Mouse (Mus musculus): ENCODE measurements at regions not wholly inside any gene's neighbourhood (a gene's known extent, or its start where the extent isn't known, plus 50 kb on each side); places are given as distances from the start of the nearest gene placed in this dataset.

DNA sequence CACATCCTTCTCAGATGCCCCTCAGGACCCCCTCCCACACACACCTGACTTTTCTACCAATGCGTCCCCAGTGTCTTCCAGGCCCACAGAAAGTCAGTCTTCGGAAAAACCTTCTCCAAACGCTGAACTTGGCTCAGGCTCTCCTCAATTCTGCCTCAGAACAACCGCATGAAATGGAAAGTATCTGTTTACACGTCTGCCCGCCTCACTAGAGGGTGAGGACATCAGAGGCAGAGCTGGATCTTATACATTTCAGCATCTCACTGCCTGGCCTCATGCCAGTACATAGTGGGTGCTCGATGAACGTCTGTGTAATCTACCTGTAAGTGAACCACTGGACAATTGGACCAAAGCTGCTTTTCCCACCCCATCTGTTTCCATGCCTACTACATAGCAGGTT, 189.1 kb upstream of the 4930412O13Rik start:
- DNase-seq: peak; percentile 31

DNA sequence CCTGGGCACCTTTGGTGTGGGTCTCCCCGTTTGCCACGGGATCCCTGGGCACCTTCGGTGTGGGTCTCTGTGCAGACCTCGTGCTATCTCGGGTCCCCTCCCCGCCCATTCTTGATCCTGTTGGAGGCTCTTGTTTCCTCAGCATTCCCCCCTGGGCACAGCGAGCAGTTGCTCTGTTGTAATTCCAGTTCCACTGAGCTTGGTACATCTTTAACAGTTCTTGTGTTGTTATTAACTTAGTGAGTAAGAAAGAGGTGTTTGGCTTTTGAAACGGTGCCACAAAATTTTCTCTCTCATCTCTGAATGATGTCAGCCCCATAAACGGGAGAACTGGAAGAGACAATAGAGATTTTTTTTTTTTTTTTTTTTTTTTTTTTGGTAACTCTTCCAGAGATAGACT, 187.7 kb upstream of the 4930412O13Rik start:
- DNase-seq: no peak

DNA sequence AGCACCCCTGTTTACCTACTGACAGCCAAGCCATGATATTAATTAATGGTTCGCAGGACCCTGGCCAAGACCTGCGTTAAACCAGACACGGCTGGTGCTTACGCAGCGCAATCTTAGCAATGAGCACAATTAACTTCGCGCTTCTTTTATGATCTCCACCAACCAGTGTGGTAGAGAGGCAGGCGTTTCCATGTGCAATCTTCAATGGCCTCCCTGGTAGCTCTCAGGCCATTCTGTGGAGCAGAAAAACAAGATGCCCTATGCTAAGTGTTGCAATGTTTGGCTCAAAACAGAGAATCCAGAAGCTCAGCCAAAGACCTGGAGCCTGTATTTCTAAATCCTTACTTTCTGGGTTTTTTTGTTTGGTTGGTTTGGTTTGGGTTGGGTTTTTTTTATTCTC, 186.9 kb upstream of the 4930412O13Rik start:
- DNase-seq: no peak

DNA sequence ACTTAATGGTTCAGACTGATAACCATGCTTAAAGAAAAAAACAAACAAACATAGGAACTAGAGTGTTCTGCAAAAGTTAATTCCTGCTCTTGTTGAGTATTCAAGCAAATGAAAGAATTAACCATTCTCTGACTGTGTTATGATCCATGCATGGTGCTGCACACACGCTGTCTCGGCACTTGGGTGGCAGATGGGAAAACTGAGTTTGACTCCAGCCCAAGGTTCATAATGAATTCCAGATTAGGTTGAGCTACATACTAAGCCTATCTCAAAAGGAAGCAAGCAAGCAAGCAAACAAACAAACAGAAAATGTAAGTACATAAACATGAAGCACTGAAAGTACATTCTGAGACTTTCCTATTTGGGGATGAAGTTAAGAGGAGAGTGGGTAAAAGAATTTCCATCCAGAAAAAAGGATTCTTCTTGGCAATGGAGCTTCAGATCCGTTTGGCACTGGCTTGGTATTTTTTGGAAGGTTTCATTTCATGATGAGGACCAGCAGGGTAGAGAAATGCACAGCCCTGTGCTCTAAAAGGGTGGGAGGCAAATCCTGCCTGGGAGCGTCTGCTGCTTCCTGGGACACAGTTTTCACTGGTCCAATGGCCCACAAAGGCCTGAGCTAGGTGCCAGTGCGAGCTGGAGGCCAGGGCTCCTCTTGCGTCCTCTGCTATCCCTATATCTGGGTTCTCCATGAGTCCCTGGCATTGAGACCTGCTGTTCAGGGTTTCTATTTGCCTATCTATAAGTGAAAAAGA, 183.3 kb upstream of the 4930412O13Rik start:
- DNase-seq: no peak

DNA sequence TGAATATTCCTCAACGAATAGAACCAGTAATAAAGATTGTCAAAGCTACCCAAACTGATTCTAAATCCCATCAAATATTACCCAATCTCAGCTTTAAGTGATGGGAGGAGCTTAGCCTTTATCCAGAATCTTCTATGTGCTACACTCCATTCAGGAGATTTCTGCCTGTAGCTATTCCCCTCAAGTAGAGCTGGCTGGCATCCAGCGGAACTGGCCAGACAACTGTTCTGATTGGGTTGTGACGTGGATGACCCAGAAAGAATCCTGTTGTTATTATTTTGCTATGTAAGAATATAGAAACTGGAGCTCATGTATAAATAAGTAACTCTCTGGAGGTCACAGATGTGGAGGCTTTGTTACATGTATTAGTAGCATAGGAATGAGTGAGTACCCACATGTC, 176.8 kb upstream of the 4930412O13Rik start:
- DNase-seq: no peak

DNA sequence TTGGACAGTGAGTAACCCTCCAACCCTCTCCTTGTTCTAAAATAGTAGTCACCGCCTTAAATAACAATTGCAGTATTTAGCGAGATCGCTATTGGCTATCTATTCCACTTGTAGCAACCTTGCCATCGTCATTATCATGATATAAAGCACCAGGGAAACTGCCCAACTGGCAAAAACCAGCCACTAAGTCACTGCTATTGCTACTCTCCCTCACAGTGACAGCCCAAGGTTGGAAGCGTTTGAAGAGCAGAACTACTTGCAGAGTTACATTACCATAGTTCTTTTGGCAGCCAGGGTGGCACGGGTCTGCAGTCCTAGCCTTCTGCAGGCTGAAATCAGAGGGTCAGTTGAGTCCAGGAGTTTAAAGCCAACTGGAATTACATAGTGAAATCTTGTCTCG, 171.6 kb upstream of the 4930412O13Rik start:
- no peak for DNase-seq

DNA sequence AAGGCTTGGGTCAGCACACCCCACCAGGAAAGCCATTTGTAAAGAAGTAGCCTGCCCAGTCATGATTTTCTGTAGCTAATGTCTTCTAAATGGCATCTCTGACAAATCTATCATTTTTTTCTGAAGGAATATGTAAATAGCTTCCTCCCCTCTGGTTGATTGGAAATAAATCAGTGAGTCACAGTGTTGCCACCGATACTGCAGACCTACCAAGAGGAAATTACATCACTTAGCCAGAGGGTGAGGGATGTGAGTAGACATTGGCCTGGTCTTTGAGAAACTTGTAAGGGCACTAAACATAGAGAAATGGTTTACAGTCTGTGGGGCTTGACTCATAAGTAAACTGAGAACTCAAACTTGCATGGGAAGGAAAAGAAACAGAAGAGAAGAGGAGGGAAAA, 163.1 kb upstream of the 4930412O13Rik start:
- no peak for DNase-seq

DNA sequence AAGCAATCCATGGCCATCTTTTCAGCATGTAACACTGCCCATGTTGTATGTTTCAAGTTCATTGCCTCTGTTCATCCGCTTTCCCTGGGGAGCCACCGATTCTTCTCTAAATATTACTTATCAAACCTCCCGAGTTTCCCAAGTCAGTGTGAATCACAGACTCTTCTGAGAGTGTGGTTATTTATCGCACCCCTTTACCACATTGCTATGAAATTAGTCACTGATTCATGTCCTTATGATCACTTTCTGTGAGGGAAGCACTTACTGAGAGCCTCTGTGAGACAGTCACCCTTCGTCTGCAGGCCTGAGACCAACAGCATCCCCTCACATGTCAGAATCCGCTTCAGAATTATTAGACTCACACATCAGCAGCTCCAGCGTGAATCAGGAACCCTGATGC, 147.8 kb upstream of the 4930412O13Rik start:
- DNase-seq: no peak

DNA sequence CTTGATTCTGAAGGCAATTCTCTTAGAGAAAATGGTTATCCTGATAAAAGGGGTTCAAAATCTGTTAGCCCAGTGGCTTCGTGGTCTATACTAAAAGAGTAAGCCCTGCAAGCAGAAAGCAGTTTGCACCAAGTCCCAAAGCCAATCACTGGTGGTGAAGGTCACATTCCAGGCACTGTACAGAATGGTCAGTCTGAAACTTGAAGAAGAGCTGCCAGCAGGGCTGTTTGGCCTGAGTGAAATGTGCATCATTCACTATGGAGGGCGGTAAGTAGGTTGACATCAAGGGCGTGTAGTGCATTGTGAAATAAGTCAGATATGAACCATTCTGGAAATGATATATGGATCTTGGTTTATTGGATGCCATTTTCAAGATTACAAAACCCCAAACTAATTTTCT, 136.9 kb upstream of the 4930412O13Rik start:
- DNase-seq: no peak

DNA sequence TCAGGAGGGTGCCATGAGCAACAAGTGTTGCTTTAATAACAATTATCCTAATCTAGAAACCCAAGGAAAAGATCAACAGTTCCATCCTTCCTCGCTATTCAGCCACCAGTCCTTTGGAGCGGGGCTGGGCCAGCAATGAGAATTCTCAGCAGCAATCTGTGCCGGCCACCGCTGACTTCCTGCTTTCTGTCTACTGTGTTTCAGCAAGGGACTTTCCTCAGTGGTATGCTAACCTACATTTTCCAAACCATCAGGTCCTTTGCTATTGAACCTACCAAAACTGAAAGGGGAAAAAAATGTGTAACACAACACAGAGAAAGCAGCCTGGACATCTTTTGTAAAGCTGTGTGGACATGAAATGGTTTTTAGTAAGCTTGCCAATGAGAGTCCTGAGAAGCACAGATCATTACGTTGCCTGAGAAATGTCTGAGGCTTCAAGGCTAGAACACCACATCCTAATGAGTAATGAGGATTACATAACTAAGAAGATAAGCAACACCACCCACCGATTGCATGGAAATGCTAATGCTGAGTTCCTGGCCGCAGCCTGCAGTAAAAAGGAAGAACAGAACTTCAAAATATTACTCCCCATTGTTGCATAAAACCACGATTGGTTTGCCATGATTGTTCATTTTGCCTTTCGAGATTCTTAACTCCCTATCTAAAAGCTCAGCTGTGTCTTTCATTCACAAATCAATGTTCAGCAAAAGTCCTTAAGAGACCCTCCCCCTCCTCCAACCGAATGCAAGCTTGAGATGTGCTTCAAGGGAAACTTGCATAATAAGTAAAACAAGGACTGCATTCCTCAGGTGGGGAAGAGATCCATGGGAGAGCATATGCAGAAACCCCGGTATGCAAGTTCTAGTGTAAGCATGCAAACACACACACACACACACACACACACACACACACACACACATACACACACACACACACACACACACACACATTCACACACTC, 130.9 kb upstream of the 4930412O13Rik start:
- peak; percentile 18 for DNase-seq

DNA sequence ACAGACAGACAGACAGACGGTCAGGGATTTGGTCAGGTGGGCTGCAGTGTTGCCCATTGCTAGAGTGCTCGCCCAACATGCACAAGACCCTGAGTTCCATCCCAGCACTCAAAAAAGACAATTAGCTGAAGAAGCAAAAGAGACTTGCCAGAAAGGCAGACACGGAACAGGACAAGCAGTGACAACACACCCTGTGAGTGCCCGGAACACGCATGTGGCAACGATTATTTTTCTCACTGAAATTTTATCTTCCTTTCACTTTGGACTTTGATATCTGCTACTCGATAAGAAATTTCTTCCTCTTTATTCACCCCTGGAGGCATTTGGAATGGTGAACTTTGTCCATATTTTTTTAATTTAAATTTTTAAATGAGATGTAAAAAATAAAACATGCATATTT, 127.4 kb upstream of the 4930412O13Rik start:
- DNase-seq: no peak

DNA sequence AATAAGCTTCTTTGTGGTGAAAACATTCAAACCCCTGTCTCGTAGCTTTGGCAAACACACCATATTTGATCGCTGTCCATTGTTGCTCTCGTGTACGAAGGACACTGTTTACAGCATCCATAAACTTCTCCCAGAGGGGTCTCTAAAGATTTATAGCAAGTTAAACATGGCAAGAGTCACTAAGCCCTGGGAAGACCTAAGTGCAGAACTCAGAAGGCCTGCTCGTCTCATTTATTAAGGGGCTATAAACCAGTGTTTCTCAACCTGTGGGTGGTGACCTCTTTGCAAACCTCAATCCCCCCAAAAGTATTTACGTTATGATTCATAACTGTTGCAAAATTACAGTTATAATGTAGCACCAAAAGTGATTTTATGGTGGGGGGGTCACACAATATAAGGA, 126.9 kb upstream of the 4930412O13Rik start:
- no peak for DNase-seq

DNA sequence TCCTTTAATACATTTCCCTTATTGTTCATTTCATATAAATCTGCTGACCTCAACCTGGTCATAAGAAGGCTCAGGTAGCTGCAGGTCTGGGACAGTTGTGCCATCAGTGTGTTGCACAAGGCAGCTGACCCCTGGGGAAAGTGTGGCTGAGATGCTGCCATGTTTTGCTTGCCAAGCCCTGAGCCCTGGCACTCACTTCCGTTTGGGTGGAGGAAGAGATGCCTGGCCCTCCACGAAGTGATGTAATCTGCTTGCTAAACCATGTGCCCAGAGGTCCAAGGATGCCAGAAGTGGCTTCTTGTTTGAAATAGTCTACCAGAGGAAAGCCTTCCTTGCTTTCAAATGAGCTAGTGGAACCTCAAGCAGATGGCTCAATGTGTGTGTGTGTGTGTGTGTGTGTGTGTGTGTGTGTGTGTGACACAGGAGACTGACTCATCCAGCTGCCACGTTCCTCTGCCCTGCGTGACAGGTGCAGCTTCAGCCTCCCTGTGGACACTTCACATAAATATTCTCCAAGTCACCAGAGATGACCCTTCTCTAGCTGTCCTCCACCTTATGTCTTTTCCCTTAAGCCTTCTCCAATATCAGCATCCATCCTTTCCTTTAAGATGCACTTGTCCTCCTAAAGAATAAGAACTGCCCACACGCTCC, 123.2 kb upstream of the 4930412O13Rik start:
- no peak for DNase-seq

DNA sequence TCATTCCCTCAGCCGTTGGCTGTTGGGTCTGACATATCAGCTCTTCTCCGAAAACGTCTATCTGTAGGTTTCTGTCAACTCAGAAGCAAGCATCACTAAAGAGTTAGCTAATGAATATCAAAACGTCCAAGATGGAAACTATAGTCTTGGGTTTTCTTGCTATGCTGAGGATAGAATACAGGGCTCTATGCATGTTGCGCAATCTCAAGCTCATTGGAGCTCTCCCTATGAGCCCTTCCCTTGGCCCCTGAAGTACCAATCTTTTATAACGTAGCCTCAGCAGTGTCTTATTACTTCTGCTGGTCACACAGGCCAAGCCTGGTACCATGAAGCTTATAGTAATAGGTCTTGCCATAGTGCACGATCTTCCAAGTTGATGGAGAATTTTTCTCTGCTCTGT, 122.1 kb upstream of the 4930412O13Rik start:
- DNase-seq: no peak

DNA sequence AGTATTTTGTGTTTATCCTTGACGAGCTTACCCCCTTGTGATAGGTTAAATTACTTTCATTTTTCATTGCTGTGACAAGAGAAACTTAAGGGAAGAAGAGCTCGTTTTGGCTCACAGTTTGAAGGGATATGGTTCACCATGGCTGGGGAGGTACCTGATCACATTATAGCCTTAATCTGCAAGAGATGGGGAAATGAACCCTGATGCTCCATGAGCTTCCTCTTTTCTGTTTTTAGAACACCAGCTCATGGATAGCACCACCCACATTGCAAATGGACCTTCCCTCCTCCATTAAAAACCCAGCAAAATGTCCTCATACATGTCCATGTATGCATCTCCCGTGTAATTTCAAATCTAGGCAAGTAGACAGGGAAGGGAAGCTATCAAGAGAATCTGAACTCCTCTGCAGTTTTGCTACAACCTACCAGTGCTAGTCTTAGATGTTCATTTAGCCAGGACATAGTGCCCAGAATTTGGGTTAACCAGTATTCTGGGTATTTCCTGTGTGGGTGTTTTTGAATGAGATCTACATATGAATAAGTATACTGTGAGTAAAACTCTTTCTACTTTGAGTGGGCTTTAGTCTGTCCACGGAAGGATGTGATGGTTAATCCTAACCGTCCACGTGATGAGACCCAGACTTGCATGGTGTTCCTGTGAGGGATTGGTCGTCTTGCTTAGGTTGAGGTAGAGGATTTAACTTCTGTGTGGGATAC, 121.5 kb upstream of the 4930412O13Rik start:
- DNase-seq: no peak

DNA sequence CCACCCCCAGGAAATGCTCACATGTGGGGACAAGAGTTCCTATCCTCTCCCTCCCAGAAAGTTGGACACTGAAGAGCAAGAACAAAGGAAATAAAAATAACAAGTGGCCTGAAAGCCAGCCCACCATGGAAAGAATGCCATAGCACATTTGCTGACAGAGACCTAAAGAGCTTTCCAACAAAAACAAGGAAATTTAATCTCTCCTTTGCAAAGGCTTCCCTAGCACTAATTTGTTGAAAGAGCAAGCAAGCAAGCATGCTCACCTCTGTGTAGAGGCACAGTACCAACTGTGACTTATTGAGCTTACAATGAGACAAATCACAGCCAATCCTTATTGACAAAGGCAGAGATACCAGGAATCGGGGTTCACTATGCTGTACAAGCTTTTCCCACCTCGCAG, 100.9 kb upstream of the 4930412O13Rik start:
- DNase-seq: no peak

DNA sequence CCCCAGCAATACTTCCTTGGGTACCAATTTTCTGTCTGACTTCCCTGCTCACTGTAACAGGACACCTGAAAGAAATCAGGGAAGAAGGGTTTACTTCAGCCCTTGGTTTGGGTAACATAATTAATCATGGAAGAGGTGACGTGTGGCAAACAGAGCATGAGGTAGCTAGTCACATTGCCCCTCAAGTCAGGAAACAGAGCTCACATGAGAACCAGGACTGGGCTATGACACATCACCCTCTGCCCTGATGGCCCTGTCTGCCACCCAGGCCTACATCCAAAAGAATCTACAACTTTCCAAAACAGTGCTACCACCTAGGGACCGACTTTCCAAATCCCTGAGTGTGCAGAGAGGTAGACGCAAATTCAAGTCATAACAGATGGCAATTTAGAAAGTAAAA, 98.4 kb upstream of the 4930412O13Rik start:
- no peak for DNase-seq

DNA sequence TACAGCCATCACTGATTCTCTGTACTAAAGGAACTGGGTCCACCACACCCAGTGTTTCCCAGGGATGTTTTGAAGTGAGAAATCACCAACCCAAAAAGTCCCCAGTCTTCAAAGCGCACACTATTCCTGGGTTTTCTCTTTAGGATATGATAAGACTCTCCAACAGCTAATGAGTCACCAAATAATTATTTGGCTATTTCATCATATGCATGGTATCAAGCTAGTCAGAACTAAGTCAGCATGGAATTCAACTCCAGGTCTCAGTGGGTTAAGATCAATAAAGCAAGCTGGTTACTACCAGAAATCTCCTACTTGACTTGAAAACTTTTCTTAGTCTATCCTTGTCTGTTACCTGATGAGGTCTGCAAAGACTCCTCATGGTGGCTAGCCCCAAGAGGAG, 89.1 kb upstream of the 4930412O13Rik start:
- no peak for DNase-seq

DNA sequence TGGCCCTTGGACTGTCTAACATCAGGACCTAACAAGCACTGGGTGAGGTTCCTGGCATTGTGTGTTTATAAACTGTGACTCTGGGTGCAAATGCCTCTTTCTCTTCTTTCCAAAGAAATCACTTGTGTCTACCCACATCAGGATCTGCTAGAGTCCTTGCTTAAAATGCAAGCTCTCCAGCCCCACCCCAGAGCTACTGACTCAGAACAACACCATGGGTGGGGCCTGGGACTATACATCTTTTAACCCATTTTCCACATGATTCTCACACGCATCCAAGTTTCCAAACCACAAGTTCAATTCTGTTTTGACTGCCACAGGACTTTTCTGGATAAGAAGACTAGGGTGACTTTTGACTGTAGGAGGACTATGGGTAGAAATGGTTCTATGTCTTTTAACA, 88.7 kb upstream of the 4930412O13Rik start:
- DNase-seq: no peak

DNA sequence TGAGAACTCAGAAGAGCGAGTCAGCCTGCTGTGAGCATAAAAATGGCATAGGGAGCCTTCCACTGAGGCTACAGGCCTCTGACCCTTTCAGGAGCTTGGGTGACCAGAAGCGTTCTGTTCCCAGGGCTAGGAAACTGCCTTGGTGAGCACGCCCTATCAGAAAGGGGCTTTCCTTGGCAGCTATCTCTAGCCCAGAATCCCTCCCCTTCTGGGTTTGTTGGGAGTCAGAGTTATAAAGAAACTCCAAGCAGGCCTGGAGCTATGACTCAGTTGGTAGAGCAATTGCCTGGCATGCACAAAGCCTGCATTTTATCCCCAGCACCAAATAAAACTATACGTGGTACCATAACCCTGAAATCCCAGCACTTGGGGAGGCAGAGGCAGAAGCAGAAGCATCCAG, 85.7 kb upstream of the 4930412O13Rik start:
- DNase-seq: no peak

DNA sequence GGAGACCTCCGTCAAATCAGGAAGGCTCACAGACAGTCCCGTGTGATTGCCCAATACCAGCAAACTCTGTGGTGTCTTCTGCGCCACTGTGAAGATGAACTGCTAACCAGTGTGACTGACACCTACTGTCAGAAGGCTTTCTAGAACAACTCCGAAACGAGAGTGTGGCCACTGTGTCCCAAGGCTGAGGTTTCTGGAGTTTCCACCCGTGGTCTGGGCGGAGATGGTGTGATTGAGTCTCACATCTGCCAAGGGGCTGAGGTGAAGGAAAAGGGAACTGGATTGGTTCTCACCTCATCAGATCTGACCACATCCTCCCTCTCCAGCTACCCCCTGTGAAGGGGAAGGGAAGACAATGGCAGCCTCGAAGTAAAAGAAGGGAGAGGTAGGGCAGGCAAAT, 79.6 kb upstream of the 4930412O13Rik start:
- DNase-seq: peak; percentile 22

DNA sequence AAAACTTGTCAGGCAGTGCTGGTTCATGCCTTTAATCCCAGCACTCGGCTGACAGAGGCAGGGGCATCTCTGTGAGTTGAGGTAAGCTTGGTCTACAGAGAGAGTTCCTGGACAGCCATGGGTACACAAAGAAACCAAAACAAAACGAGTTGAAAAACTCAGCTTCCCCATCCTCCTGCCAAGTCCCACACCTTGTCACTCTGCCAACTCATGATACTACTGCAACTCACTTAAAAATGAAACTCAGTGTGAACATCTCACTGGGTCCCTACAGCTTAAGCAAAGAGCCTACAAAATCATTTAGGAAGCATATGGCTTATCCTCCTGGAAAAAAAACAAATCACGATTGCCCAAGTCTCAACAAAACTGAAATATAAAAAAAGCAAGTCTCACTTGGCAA, 76.7 kb upstream of the 4930412O13Rik start:
- DNase-seq: no peak

DNA sequence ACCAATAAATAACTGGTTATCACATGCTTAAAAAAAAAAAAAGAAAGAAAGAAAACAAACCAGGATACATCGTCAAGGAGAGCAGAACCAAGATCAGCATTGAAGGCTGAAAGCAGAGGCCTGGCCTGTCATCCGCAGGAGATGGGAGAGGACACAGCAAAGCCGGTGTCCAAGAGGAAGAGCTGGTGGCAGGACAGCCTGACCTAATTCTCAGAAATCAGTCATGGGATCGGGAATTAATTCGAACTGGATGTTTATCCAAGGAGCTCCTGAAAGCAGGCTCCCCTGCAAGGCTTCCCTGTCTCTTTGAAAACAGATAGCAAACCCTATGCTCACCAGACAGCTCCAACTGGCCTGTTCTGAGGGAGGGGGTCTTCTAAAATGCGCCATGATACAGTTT, 75.5 kb upstream of the 4930412O13Rik start:
- DNase-seq: no peak

Measured in thymus, postnatal 25 days (tissue).